Mouse (Mus musculus) megakaryocyte-erythroid progenitor cell, adult 5 weeks (primary cell): ENCODE measurements around the gene Igfbp5. TPM values are rescaled to one million over a fixed set of nuclear protein-coding genes. Genes with fewer than 3 reads are reported as not detected.

Experiments
- polyA plus RNA-seq: library from polyadenylated mRNA; stranded (reverse); fragments of >175 nt; gene quantifications from 2 replicates; pipeline ENCODE4 v1.2.3, GENCODE M21; 2012

Igfbp5 gene
- 0.10 and 0.17 TPM in 2 replicates for polyA plus RNA-seq

GRCm38 (mm10) chr1:72874287-72875211 is at the start of gene Igfbp5:
TSS of gene Igfbp5 (minus strand) at chr1:72874884.

GRCm38 (mm10) chr1:72823751-72824706 is 50.7 kb downstream of the Igfbp5 start, which contains the start of gene Igfbp2:
TSS of gene Igfbp2 (plus strand) at chr1:72824503.

Other genes with a start within 250 kb of the Igfbp5 start
- gene Ankar, start 174.3 kb downstream of the Igfbp5 start, polyA plus RNA-seq = not detected in 2 replicates
- gene Rpl37a, start 163.6 kb downstream of the Igfbp5 start, polyA plus RNA-seq = 150 and 219 TPM in 2 replicates
- gene Igfbp2, start 50.4 kb downstream of the Igfbp5 start, polyA plus RNA-seq = 0.11 TPM in 1 of 2 replicates, not detected in the other
- gene Tnp1, start 141.0 kb upstream of the Igfbp5 start, polyA plus RNA-seq = not detected in 2 replicates